Mouse (Mus musculus) cerebellum, adult 2 months (tissue): ENCODE measurements at regions not wholly inside any gene's neighbourhood (a gene's known extent, or its start where the extent isn't known, plus 50 kb on each side); places are given as distances from the start of the nearest gene placed in this dataset.

Experiments
- CTCF ChIP-seq: fragments of 200-500 bp; IDR thresholded peaks from 2 replicates; pipeline ENCODE4 v1.5.1; 2011; ENCODE audit warnings: low read depth, mild to moderate bottlenecking, control low read depth, low read length, moderate library complexity, borderline replicate concordance; ENCODE audit not compliant: insufficient read depth
- POLR2A ChIP-seq: fragments of 200-500 bp; IDR thresholded peaks from 2 replicates; pipeline ENCODE4 v1.6.1; 2011; ENCODE audit warnings: low read length, control low read depth, borderline replicate concordance; ENCODE audit not compliant: insufficient read depth

DNA sequence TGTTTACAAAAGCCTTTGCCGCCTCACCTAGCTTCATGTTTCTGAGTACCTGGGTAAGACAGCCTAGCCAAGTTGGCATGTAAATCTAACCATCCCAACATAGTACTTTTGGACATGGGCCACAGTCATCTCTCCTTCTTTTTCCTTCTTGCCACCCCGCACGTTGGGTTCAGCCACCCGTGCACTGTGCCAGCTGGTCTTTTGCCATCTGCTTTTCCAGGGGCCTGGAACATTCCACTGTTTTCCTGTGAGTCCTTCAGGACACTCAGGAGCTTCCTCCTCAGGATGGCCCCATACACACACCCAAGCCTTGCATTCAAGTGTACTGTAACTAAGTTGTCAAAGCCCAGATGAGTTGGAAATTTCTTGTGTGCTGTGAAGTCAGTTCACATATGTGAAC is 132.2 kb upstream of the Jun start:
- TF ChIP-seq POLR2A (no peak), CTCF (no peak)
